9 mouse cellular contexts compared by ENCODE assay signal in genomic region chr11:102623876-102624789, GRCm38 (mm10). TPM values are rescaled to one million over a fixed set of nuclear protein-coding genes. Genes with fewer than 3 reads are reported as not detected.
DNase-seq lines count a peak whose midpoint lies in the region; ATAC-seq and TF ChIP-seq lines count a peak whose summit lies in the region.
"Had no signal": no experiment of that assay in that cellular context is flagged by ENCODE, and none has a peak within 500 bp of the region (broad histone marks: within the 10 kb centered on the region; RNA-seq: fewer than 3 reads in every experiment).

No protein-coding gene starts in this region.

- H3K4me3 ChIP-seq in liver, postnatal 0 days (ENCODE audit: low read depth, low read length) = no peak overlapping the region
- no peak overlapping the region for H3K4me3 ChIP-seq in forebrain, embryonic 15.5 days
- peak overlapping the region; percentile 10 for H3K4me3 ChIP-seq in intestine, embryonic 15.5 days (replicated peaks)
- peak overlapping the region; percentile 1; the same call in 1 of the 2 replicates for H3K4me3 ChIP-seq in lung, postnatal 0 days (ENCODE audit: low read depth, low read length)

- H3K4me2 ChIP-seq in liver, postnatal 0 days (ENCODE audit: low read depth, low read length) = no peak overlapping the region
- H3K4me2 ChIP-seq in forebrain, embryonic 15.5 days (replicated peaks) = no peak overlapping the region
- H3K4me2 ChIP-seq in intestine, embryonic 15.5 days (replicated peaks) = peak overlapping the region; percentile 51
- H3K4me2 ChIP-seq in lung, postnatal 0 days (replicated peaks; ENCODE audit: low read depth, low read length) = peak overlapping the region; percentile 27

- TF ChIP-seq EP300 in liver, postnatal 0 days (IDR thresholded peaks at IDR 0.05; ENCODE audit: low read depth) = no peak
- no peak; the same call in 1 of the 2 replicates for TF ChIP-seq EP300 in lung, postnatal 0 days (IDR thresholded peaks at IDR 0.05)

- no peaks in the 10 kb centered on the region for H3K27me3 ChIP-seq in liver, postnatal 0 days (ENCODE audit: insufficient read depth, low read length)
- no peaks in the 10 kb centered on the region for H3K27me3 ChIP-seq in forebrain, embryonic 15.5 days
- no peaks in the 10 kb centered on the region for H3K27me3 ChIP-seq in intestine, embryonic 15.5 days (replicated peaks)
- no peaks in the 10 kb centered on the region for H3K27me3 ChIP-seq in lung, postnatal 0 days (replicated peaks; ENCODE audit: insufficient read depth, low read length)

- WGBS in liver, postnatal 0 days (ENCODE audit: insufficient replicate concordance) = 39% methylated on average over 17 of the region's 17 CpGs
- WGBS in forebrain, embryonic 15.5 days = 8% methylated on average over 17 of the region's 17 CpGs
- WGBS in intestine, embryonic 15.5 days = 8% methylated on average over 17 of the region's 17 CpGs
- 11% methylated on average over 17 of the region's 17 CpGs for WGBS in lung, postnatal 0 days

- no peaks in the 10 kb centered on the region for H3K9me3 ChIP-seq in liver, postnatal 0 days (ENCODE audit: low read length)
- H3K9me3 ChIP-seq in forebrain, embryonic 15.5 days = 0 out of 2 replicates have a peak, but pooled peaks cover 2% of the 10 kb centered on the region
- no peaks in the 10 kb centered on the region for H3K9me3 ChIP-seq in intestine, embryonic 15.5 days
- H3K9me3 ChIP-seq in lung, postnatal 0 days (ENCODE audit: low read length) = no peaks in the 10 kb centered on the region

- DNase-seq in liver = peak; percentile 57
- DNase-seq in liver, postnatal 0 days = no peak
- peak; percentile 79 for DNase-seq in lung, postnatal 0 days (ENCODE audit: low spot score)
- peak; percentile 32 for DNase-seq in testis, postnatal 14 days (ENCODE audit: low spot score)
- DNase-seq in adrenal gland, postnatal 25 days = no peak
- no peak for DNase-seq in frontal cortex, postnatal 14 days (ENCODE audit: low spot score in 2 of 2)

- H3K36me3 ChIP-seq in liver, postnatal 0 days (replicated peaks; ENCODE audit: insufficient read depth, low read length) = no peaks in the 10 kb centered on the region
- no peaks in the 10 kb centered on the region for H3K36me3 ChIP-seq in forebrain, embryonic 15.5 days
- no peaks in the 10 kb centered on the region for H3K36me3 ChIP-seq in intestine, embryonic 15.5 days
- H3K36me3 ChIP-seq in lung, postnatal 0 days (ENCODE audit: insufficient read depth, low read length) = no peaks in the 10 kb centered on the region

- H3K27ac ChIP-seq in liver, postnatal 0 days (ENCODE audit: low read depth) = no peak overlapping the region
- H3K27ac ChIP-seq in forebrain, embryonic 15.5 days (replicated peaks) = no peak overlapping the region; the same call in 1 of the 2 replicates
- H3K27ac ChIP-seq in intestine, embryonic 15.5 days = peak overlapping the region; percentile 78
- peak overlapping the region; percentile 80 for H3K27ac ChIP-seq in lung, postnatal 0 days (ENCODE audit: low read length)

- no peak for TF ChIP-seq CTCF in liver, postnatal 0 days (IDR thresholded peaks at IDR 0.05; ENCODE audit: low read depth)
- no peak for TF ChIP-seq CTCF in lung, postnatal 0 days (IDR thresholded peaks at IDR 0.05)

- H3K4me1 ChIP-seq in liver, postnatal 0 days (ENCODE audit: insufficient read depth) = no peaks in the 10 kb centered on the region
- H3K4me1 ChIP-seq in forebrain, embryonic 15.5 days = peaks cover 20% of the 10 kb centered on the region
- H3K4me1 ChIP-seq in intestine, embryonic 15.5 days (replicated peaks) = peaks cover 21% of the 10 kb centered on the region
- peaks cover 7% of the 10 kb centered on the region; the same call in 1 of the 2 replicates for H3K4me1 ChIP-seq in lung, postnatal 0 days (ENCODE audit: insufficient read depth, low read depth, low read length)

- ATAC-seq in liver, postnatal 0 days = no peak
- peak; percentile 58; the same call in 1 of the 2 replicates for ATAC-seq in forebrain, embryonic 15.5 days (replicated peaks)
- ATAC-seq in intestine, embryonic 15.5 days = peak; percentile 92
- ATAC-seq in lung, postnatal 0 days = peak; percentile 87

- no peak overlapping the region for H3K9ac ChIP-seq in liver, postnatal 0 days (replicated peaks)
- H3K9ac ChIP-seq in forebrain, embryonic 15.5 days (replicated peaks) = no peak overlapping the region
- H3K9ac ChIP-seq in intestine, embryonic 15.5 days = peak overlapping the region; percentile 5
- H3K9ac ChIP-seq in lung, postnatal 0 days (replicated peaks; ENCODE audit: low read depth) = no peak overlapping the region

RNA-seq across cellular contexts. Expression of gene Fzd2, which starts 19.9 kb away (rescaled TPM):
- 0.17 and 0.22 TPM in 2 replicates for polyA plus RNA-seq in liver, postnatal 0 days (2015; fragmentation: Nextera tagmentation; extraction: Ambion mirVana)
- polyA plus RNA-seq in forebrain, embryonic 15.5 days (2015; fragmentation: Nextera tagmentation; extraction: Ambion mirVana) = 18.4 and 20.3 TPM in 2 replicates
- 15.6 and 15.9 TPM in 2 replicates for polyA plus RNA-seq in intestine, embryonic 15.5 days (2015; fragmentation: Nextera tagmentation; extraction: Ambion mirVana)
- 19.6 and 20.8 TPM in 2 replicates for polyA plus RNA-seq in lung, postnatal 0 days (2015; fragmentation: Nextera tagmentation; extraction: Ambion mirVana)
- total RNA-seq in adrenal gland, postnatal 25 days (2021) = 3.8 and 4.9 TPM in 2 replicates
- total RNA-seq: MEL had no signal

RNA-seq across cellular contexts. Expression of gene Meioc, which starts 39.4 kb away (rescaled TPM):
- 0.08 TPM in 1 of 2 replicates, not detected in the other for polyA plus RNA-seq in liver, postnatal 0 days (2015; fragmentation: Nextera tagmentation; extraction: Ambion mirVana)
- polyA plus RNA-seq in forebrain, embryonic 15.5 days (2015; fragmentation: Nextera tagmentation; extraction: Ambion mirVana) = 0.08 and 0.10 TPM in 2 replicates
- 0.30 and 0.44 TPM in 2 replicates for polyA plus RNA-seq in intestine, embryonic 15.5 days (2015; fragmentation: Nextera tagmentation; extraction: Ambion mirVana)
- 0.04 and 0.05 TPM in 2 replicates for polyA plus RNA-seq in lung, postnatal 0 days (2015; fragmentation: Nextera tagmentation; extraction: Ambion mirVana)
- total RNA-seq in adrenal gland, postnatal 25 days (2021) = 0.06 TPM in 1 of 2 replicates, not detected in the other
- total RNA-seq: MEL had no signal

RNA-seq across cellular contexts. Expression of gene Gm11627, which starts 44.9 kb away (rescaled TPM):
- not detected in 2 replicates for polyA plus RNA-seq in liver, postnatal 0 days (2015; fragmentation: Nextera tagmentation; extraction: Ambion mirVana)
- polyA plus RNA-seq in forebrain, embryonic 15.5 days (2015; fragmentation: Nextera tagmentation; extraction: Ambion mirVana) = 8.2 and 10.1 TPM in 2 replicates
- 12.0 and 14.5 TPM in 2 replicates for polyA plus RNA-seq in intestine, embryonic 15.5 days (2015; fragmentation: Nextera tagmentation; extraction: Ambion mirVana)
- polyA plus RNA-seq in lung, postnatal 0 days (2015; fragmentation: Nextera tagmentation; extraction: Ambion mirVana) = 8.0 and 11.4 TPM in 2 replicates
- not detected in 2 replicates for total RNA-seq in adrenal gland, postnatal 25 days (2021)

Comparison
In these comparisons a context has a peak if more than half of its experiments do, and no peak if none do; other contexts are left out.
1. DNase-seq: peak in liver (single experiment), lung, postnatal 0 days (single experiment) and testis, postnatal 14 days (single experiment); none in liver, postnatal 0 days (single experiment), adrenal gland, postnatal 25 days (single experiment) and frontal cortex, postnatal 14 days (0 of 2).
2. H3K27ac ChIP-seq: peak in intestine, embryonic 15.5 days (single experiment) and lung, postnatal 0 days (single experiment); none in liver, postnatal 0 days (single experiment) and forebrain, embryonic 15.5 days (single experiment).
3. H3K4me2 ChIP-seq: peak in intestine, embryonic 15.5 days (single experiment) and lung, postnatal 0 days (single experiment); none in liver, postnatal 0 days (single experiment) and forebrain, embryonic 15.5 days (single experiment).
4. H3K4me3 ChIP-seq: peak in intestine, embryonic 15.5 days (single experiment) and lung, postnatal 0 days (single experiment); none in liver, postnatal 0 days (single experiment) and forebrain, embryonic 15.5 days (single experiment).
5. RNA of gene Fzd2, which starts 19.9 kb away (polyA plus RNA-seq): 19.6 to 20.8 TPM in lung, postnatal 0 days, 18.4 to 20.3 TPM in forebrain, embryonic 15.5 days and 15.6 to 15.9 TPM in intestine, embryonic 15.5 days; 0.17 to 0.22 TPM in liver, postnatal 0 days; every median in the first group is over 10 times any median in the second.